9 mouse cellular contexts compared by ENCODE assay signal in the genomic region with DNA sequence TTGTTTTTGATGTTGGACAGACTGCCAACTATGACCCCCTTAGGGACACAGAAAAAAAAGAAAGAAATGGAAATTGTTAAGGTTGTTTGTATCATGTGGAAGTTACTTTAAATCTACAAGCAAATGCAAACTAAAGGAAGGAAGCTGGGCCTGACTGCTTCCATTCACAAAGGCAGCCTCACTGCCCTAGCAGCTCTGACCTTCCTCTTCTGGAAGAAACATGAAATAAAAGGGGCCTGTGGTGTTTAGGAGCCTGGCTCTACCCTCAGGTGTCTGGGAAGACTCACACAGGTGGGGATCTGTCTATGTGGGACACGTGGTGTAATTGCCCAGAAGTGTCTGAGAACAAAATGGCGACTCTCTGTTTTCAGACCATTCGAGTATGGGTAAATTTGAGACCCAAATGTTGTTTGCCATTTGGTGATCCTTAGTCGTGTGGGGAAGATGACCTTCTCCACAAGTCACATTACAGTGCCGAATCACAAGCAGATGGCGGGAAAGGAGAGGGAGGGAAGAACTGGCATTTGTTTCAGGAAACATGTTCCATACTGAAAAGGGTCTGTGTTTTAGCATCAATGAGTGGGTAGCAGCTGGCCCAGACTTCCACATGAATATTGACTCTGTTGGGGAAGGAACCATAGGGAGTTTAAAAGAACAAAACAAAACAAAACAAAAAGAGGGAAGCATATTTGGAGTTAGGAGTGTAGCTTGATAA. TPM values are rescaled to one million over a fixed set of nuclear protein-coding genes. Genes with fewer than 3 reads are reported as not detected.
DNase-seq lines count a peak whose midpoint lies in the region; ATAC-seq and TF ChIP-seq lines count a peak whose summit lies in the region.
"Had no signal": no experiment of that assay in that cellular context is flagged by ENCODE, and none has a peak within 500 bp of the region (broad histone marks: within the 10 kb centered on the region; RNA-seq: fewer than 3 reads in every experiment).

No protein-coding gene starts in this region.

- in situ Hi-C loops in CH12.LX (cut with MboI; ENCODE audit: low pct_ligation_motif_present, low pct_unique_long_range_greater_than_20kb, low sequenced_read_pairs) = no loop called here

- no peaks in the 10 kb centered on the region for H3K27me3 ChIP-seq in hindbrain, embryonic 14.5 days (ENCODE audit: control insufficient read depth, insufficient read depth, low read length)
- no peaks in the 10 kb centered on the region for H3K27me3 ChIP-seq in hindbrain, postnatal 0 days (ENCODE audit: insufficient read depth, low read length)
- no peaks in the 10 kb centered on the region for H3K27me3 ChIP-seq in CH12.LX (replicated peaks)
- H3K27me3 ChIP-seq in embryonic facial prominence, embryonic 10.5 days (replicated peaks; ENCODE audit: low read depth, poor library complexity, severe bottlenecking) = no peaks in the 10 kb centered on the region
- no peaks in the 10 kb centered on the region for H3K27me3 ChIP-seq in limb, embryonic 14.5 days (ENCODE audit: control insufficient read depth, insufficient read depth, low read length)
- H3K27me3 ChIP-seq in hindbrain, embryonic 11.5 days (ENCODE audit: control insufficient read depth, insufficient read depth, low read length) = no peaks in the 10 kb centered on the region

- 71% methylated on average over 6 of the region's 6 CpGs for WGBS in hindbrain, embryonic 14.5 days
- WGBS in hindbrain, postnatal 0 days = 62% methylated on average over 6 of the region's 6 CpGs
- 56% methylated on average over 6 of the region's 6 CpGs for WGBS in embryonic facial prominence, embryonic 10.5 days
- 52% methylated on average over 6 of the region's 6 CpGs for WGBS in limb, embryonic 14.5 days
- WGBS in hindbrain, embryonic 11.5 days = 68% methylated on average over 6 of the region's 6 CpGs

- TF ChIP-seq EP300 in CH12.LX (IDR thresholded peaks at IDR 0.05; ENCODE audit: low read length) = no peak

- TF ChIP-seq CTCF in hindbrain, postnatal 0 days (IDR thresholded peaks at IDR 0.05; ENCODE audit: low read depth) = no peak
- no peak for TF ChIP-seq CTCF in CH12.LX (conservative IDR thresholded peaks at IDR 0.05 in 1 of 2, IDR thresholded peaks at IDR 0.05 in 1 of 2; ENCODE audit: low read depth in 2 of 2, low read length in 2 of 2)

- no peaks in the 10 kb centered on the region; the same call in 1 of the 2 replicates for H3K4me1 ChIP-seq in hindbrain, embryonic 14.5 days (replicated peaks; ENCODE audit: control insufficient read depth, insufficient read depth, low read length)
- H3K4me1 ChIP-seq in hindbrain, postnatal 0 days (ENCODE audit: insufficient read depth, low read length) = no peaks in the 10 kb centered on the region
- H3K4me1 ChIP-seq in CH12.LX (ENCODE audit: control insufficient read depth in 1 of 2, insufficient read depth in 2 of 2) = peaks cover 10 to 29% of the 10 kb centered on the region in 2 experiments; a peak in 3 of 4 replicates
- H3K4me1 ChIP-seq in embryonic facial prominence, embryonic 10.5 days = peaks cover 42% of the 10 kb centered on the region
- peaks cover 39% of the 10 kb centered on the region for H3K4me1 ChIP-seq in limb, embryonic 14.5 days (ENCODE audit: control insufficient read depth, insufficient read depth, low read length)
- H3K4me1 ChIP-seq in hindbrain, embryonic 11.5 days (replicated peaks; ENCODE audit: control insufficient read depth, insufficient read depth, low read length) = no peaks in the 10 kb centered on the region

- H3K9me3 ChIP-seq in hindbrain, embryonic 14.5 days (ENCODE audit: control insufficient read depth, low read length) = no peaks in the 10 kb centered on the region
- no peaks in the 10 kb centered on the region for H3K9me3 ChIP-seq in hindbrain, postnatal 0 days (ENCODE audit: low read length)
- H3K9me3 ChIP-seq in CH12.LX (replicated peaks; ENCODE audit: low read length) = no peaks in the 10 kb centered on the region
- no peaks in the 10 kb centered on the region for H3K9me3 ChIP-seq in embryonic facial prominence, embryonic 10.5 days
- H3K9me3 ChIP-seq in limb, embryonic 14.5 days (ENCODE audit: control insufficient read depth, low read length) = no peaks in the 10 kb centered on the region
- H3K9me3 ChIP-seq in hindbrain, embryonic 11.5 days (ENCODE audit: control insufficient read depth, low read length) = no peaks in the 10 kb centered on the region

- TF ChIP-seq RAD21 in CH12.LX (IDR thresholded peaks at IDR 0.05; ENCODE audit: low read depth, low read length) = no peak

- no peak overlapping the region for H3K4me2 ChIP-seq in hindbrain, embryonic 14.5 days (replicated peaks)
- no peak overlapping the region for H3K4me2 ChIP-seq in hindbrain, postnatal 0 days (ENCODE audit: low read depth, low read length)
- H3K4me2 ChIP-seq in CH12.LX (ENCODE audit: insufficient read depth, low read depth, poor library complexity, severe bottlenecking) = no peak overlapping the region
- H3K4me2 ChIP-seq in limb, embryonic 14.5 days (replicated peaks; ENCODE audit: low read depth, low read length, severe bottlenecking) = no peak overlapping the region
- H3K4me2 ChIP-seq in hindbrain, embryonic 11.5 days (replicated peaks; ENCODE audit: low read depth, low read length) = no peak overlapping the region

- dilution Hi-C loops in CH12.LX (cut with MboI; ENCODE audit: extremely low pct_ligation_motif_present, extremely low pct_unique_long_range_greater_than_20kb, low sequenced_read_pairs) = no loop called here

- H3K79me2 ChIP-seq in CH12.LX (replicated peaks; ENCODE audit: control insufficient read depth, extremely low read depth, insufficient read depth, poor library complexity, severe bottlenecking) = no peaks in the 10 kb centered on the region

- TF ChIP-seq POLR2A in CH12.LX (IDR thresholded peaks at IDR 0.05; ENCODE audit: low read depth, low read length) = no peak
- no peak for TF ChIP-seq POLR2A in limb, embryonic 14.5 days (IDR thresholded peaks at IDR 0.05; ENCODE audit: borderline replicate concordance, extremely low read depth, insufficient read depth, insufficient read length)

- no peak overlapping the region for H3K4me3 ChIP-seq in hindbrain, embryonic 14.5 days (replicated peaks; ENCODE audit: low read length)
- no peak overlapping the region for H3K4me3 ChIP-seq in hindbrain, postnatal 0 days (ENCODE audit: low read length)
- H3K4me3 ChIP-seq in CH12.LX (replicated peaks in 1 of 3; ENCODE audit: low read depth in 2 of 3, low read length in 2 of 3, poor library complexity in 1 of 3) = no peak overlapping the region
- no peak overlapping the region for H3K4me3 ChIP-seq in embryonic facial prominence, embryonic 10.5 days
- no peak overlapping the region for H3K4me3 ChIP-seq in limb, embryonic 14.5 days (replicated peaks; ENCODE audit: low read length)
- H3K4me3 ChIP-seq in hindbrain, embryonic 11.5 days (ENCODE audit: low read depth, low read length) = no peak overlapping the region

- no peak overlapping the region for H3K9ac ChIP-seq in hindbrain, embryonic 14.5 days
- H3K9ac ChIP-seq in hindbrain, postnatal 0 days (replicated peaks; ENCODE audit: low read length) = no peak overlapping the region
- H3K9ac ChIP-seq in CH12.LX (ENCODE audit: insufficient read depth, low read depth) = no peak overlapping the region
- H3K9ac ChIP-seq in limb, embryonic 14.5 days (ENCODE audit: low read depth, low read length, severe bottlenecking) = no peak overlapping the region
- no peak overlapping the region for H3K9ac ChIP-seq in hindbrain, embryonic 11.5 days (ENCODE audit: low read depth, low read length)

- H3K27ac ChIP-seq in hindbrain, embryonic 14.5 days = peak overlapping the region; percentile 12; the same call in 1 of the 2 replicates
- H3K27ac ChIP-seq in hindbrain, postnatal 0 days = no peak overlapping the region
- peak overlapping the region; percentile 8; the same call in 1 of the 2 replicates for H3K27ac ChIP-seq in CH12.LX (ENCODE audit: insufficient read depth, low read depth)
- H3K27ac ChIP-seq in embryonic facial prominence, embryonic 10.5 days (replicated peaks) = peak overlapping the region; percentile 71
- peak overlapping the region; percentile 77 for H3K27ac ChIP-seq in limb, embryonic 14.5 days (replicated peaks; ENCODE audit: low read depth, low read length)
- no peak overlapping the region for H3K27ac ChIP-seq in hindbrain, embryonic 11.5 days (ENCODE audit: low read depth, low read length)

- no peak for ATAC-seq in hindbrain, embryonic 14.5 days (ENCODE audit: low FRiP score)
- no peak for ATAC-seq in hindbrain, postnatal 0 days
- ATAC-seq in limb, embryonic 14.5 days (ENCODE audit: low FRiP score, low read depth) = no peak; the same call in none of the 2 replicates
- no peak for ATAC-seq in hindbrain, embryonic 11.5 days (ENCODE audit: low FRiP score)

- H3K36me3 ChIP-seq in hindbrain, embryonic 14.5 days (replicated peaks; ENCODE audit: control insufficient read depth, insufficient read depth) = peaks cover 13% of the 10 kb centered on the region
- H3K36me3 ChIP-seq in hindbrain, postnatal 0 days (ENCODE audit: insufficient read depth, low read length) = peaks cover 8% of the 10 kb centered on the region; the same call in 1 of the 2 replicates
- no peaks in the 10 kb centered on the region for H3K36me3 ChIP-seq in CH12.LX (replicated peaks in 1 of 2; ENCODE audit: control insufficient read depth in 1 of 2, insufficient read depth in 1 of 2, low read length in 1 of 2)
- peaks cover 9% of the 10 kb centered on the region for H3K36me3 ChIP-seq in embryonic facial prominence, embryonic 10.5 days (replicated peaks)
- peaks cover 36% of the 10 kb centered on the region for H3K36me3 ChIP-seq in limb, embryonic 14.5 days (ENCODE audit: control insufficient read depth, insufficient read depth, low read length)
- no peaks in the 10 kb centered on the region for H3K36me3 ChIP-seq in hindbrain, embryonic 11.5 days (ENCODE audit: control insufficient read depth, insufficient read depth, low read length)

- no peak for DNase-seq in hindbrain, embryonic 14.5 days (ENCODE audit: low spot score)
- DNase-seq in hindbrain, postnatal 0 days (ENCODE audit: low spot score) = no peak
- DNase-seq in CH12.LX (ENCODE audit: extremely low read depth) = no peak
- DNase-seq in embryonic facial prominence, embryonic 10.5 days (ENCODE audit: low spot score) = no peak
- no peak for DNase-seq in limb, embryonic 14.5 days (ENCODE audit: low spot score)
- DNase-seq in cerebellum, postnatal 14 days = no peak
- no peak for DNase-seq in MN1 (ENCODE audit: low spot score)
- DNase-seq in hindbrain, embryonic 11.5 days (ENCODE audit: low spot score) = no peak
- DNase-seq: right cerebral cortex, postnatal 4 days had no signal

RNA-seq across cellular contexts. Expression of gene Naa20, which starts 13.0 kb away (rescaled TPM):
- polyA plus RNA-seq in hindbrain, embryonic 14.5 days (2014; fragmentation: Nextera tagmentation; extraction: Ambion mirVana) = 138 and 139 TPM in 2 replicates
- total RNA-seq in hindbrain, postnatal 0 days (2014; rRNA removed) = 104 and 105 TPM in 2 replicates
- 166 and 168 TPM in 2 replicates for polyA plus RNA-seq in hindbrain, postnatal 0 days (2015; fragmentation: Nextera tagmentation; extraction: Ambion mirVana)
- total RNA-seq in CH12.LX (2012; rRNA removed) (79.8 and 102 TPM in 2 replicates), CH12.LX (2014; rRNA removed) (264 and 327 TPM in 2 replicates)
- polyA plus RNA-seq in CH12.LX (2012; ENCODE audit: insufficient read length, low read depth) = 121 and 136 TPM in 2 replicates
- 160 and 162 TPM in 2 replicates for polyA plus RNA-seq in embryonic facial prominence, embryonic 10.5 days (2016; fragmentation: Nextera tagmentation; extraction: Ambion mirVana)
- 80.7 and 103 TPM in 2 replicates for polyA plus RNA-seq in limb, embryonic 14.5 days (2012; rRNA removed)
- polyA plus RNA-seq in limb, embryonic 14.5 days (2014; fragmentation: Nextera tagmentation; extraction: Ambion mirVana) = 186 and 189 TPM in 2 replicates
- 139 and 146 TPM in 2 replicates for polyA plus RNA-seq in hindbrain, embryonic 11.5 days (2014; fragmentation: Nextera tagmentation; extraction: Ambion mirVana)

RNA-seq across cellular contexts. Expression of gene Cfap61, which starts 45.7 kb away (rescaled TPM):
- polyA plus RNA-seq in hindbrain, embryonic 14.5 days (2014; fragmentation: Nextera tagmentation; extraction: Ambion mirVana) = 4.2 and 5.5 TPM in 2 replicates
- 2.6 and 4.1 TPM in 2 replicates for total RNA-seq in hindbrain, postnatal 0 days (2014; rRNA removed)
- 3.7 and 5.4 TPM in 2 replicates for polyA plus RNA-seq in hindbrain, postnatal 0 days (2015; fragmentation: Nextera tagmentation; extraction: Ambion mirVana)
- total RNA-seq in CH12.LX (2012; rRNA removed) (not detected in 2 replicates), CH12.LX (2014; rRNA removed) (0.41 TPM in 1 of 2 replicates, not detected in the other)
- 0.34 and 0.70 TPM in 2 replicates for polyA plus RNA-seq in CH12.LX (2012; ENCODE audit: insufficient read length, low read depth)
- polyA plus RNA-seq in embryonic facial prominence, embryonic 10.5 days (2016; fragmentation: Nextera tagmentation; extraction: Ambion mirVana) = 0.93 and 0.98 TPM in 2 replicates
- polyA plus RNA-seq in limb, embryonic 14.5 days (2012; rRNA removed) = 0.09 and 0.15 TPM in 2 replicates
- polyA plus RNA-seq in limb, embryonic 14.5 days (2014; fragmentation: Nextera tagmentation; extraction: Ambion mirVana) = 0.29 TPM in 1 of 2 replicates, not detected in the other
- polyA plus RNA-seq in hindbrain, embryonic 11.5 days (2014; fragmentation: Nextera tagmentation; extraction: Ambion mirVana) = 1.7 and 2.4 TPM in 2 replicates

RNA-seq across cellular contexts. Expression of gene Crnkl1, which starts 45.9 kb away (rescaled TPM):
- polyA plus RNA-seq in hindbrain, embryonic 14.5 days (2014; fragmentation: Nextera tagmentation; extraction: Ambion mirVana) = 25.0 and 25.7 TPM in 2 replicates
- 12.3 and 14.6 TPM in 2 replicates for total RNA-seq in hindbrain, postnatal 0 days (2014; rRNA removed)
- 15.1 and 19.6 TPM in 2 replicates for polyA plus RNA-seq in hindbrain, postnatal 0 days (2015; fragmentation: Nextera tagmentation; extraction: Ambion mirVana)
- 18.8 and 22.1 TPM in 2 replicates for total RNA-seq in CH12.LX (2012; rRNA removed)
- total RNA-seq in CH12.LX (2014; rRNA removed) = 31.6 and 33.5 TPM in 2 replicates
- 30.4 and 30.7 TPM in 2 replicates for polyA plus RNA-seq in CH12.LX (2012; ENCODE audit: insufficient read length, low read depth)
- polyA plus RNA-seq in embryonic facial prominence, embryonic 10.5 days (2016; fragmentation: Nextera tagmentation; extraction: Ambion mirVana) = 37.7 and 38.9 TPM in 2 replicates
- polyA plus RNA-seq in limb, embryonic 14.5 days (2012; rRNA removed) = 13.3 and 17.2 TPM in 2 replicates
- 23.7 and 29.5 TPM in 2 replicates for polyA plus RNA-seq in limb, embryonic 14.5 days (2014; fragmentation: Nextera tagmentation; extraction: Ambion mirVana)
- 42.3 and 43.9 TPM in 2 replicates for polyA plus RNA-seq in hindbrain, embryonic 11.5 days (2014; fragmentation: Nextera tagmentation; extraction: Ambion mirVana)

Comparison
In these comparisons a context has a peak if more than half of its experiments do, and no peak if none do; other contexts are left out.
1. H3K27ac ChIP-seq: peak in hindbrain, embryonic 14.5 days (single experiment), CH12.LX (single experiment), embryonic facial prominence, embryonic 10.5 days (single experiment) and limb, embryonic 14.5 days (single experiment); none in hindbrain, postnatal 0 days (single experiment) and hindbrain, embryonic 11.5 days (single experiment).